Mouse (Mus musculus) lung, postnatal 36 days (tissue): Measurements from ENCODE around the gene Gpsm3.
"Not testable (repeated sequence)": the region's sequence is repeated elsewhere in the genome, so short reads cannot be mapped to it uniquely, and the experiment has no call there.

Source experiments
- DNase-seq: peaks from one replicate; pipeline ENCODE4 v3.0.0; 2022; ENCODE audit warnings: mixed read lengths

Gene Gpsm3

GRCm38 (mm10) chr17:34589681-34590101 lies at the start of gene Gpsm3:
Gene Gpsm3 (plus strand): TSS chr17:34589806.
- peak; percentile 78 for DNase-seq

- DNase-seq: not testable (repeated sequence)
These were observed 46.0 kb upstream of the Gpsm3 start for GRCm38 (mm10) chr17:34543567-34543966.

- DNase-seq: no peak
These were observed 42.8 kb upstream of the Gpsm3 start for GRCm38 (mm10) chr17:34546797-34547196.

- DNase-seq: no peak
These were observed 42.0 kb upstream of the Gpsm3 start for GRCm38 (mm10) chr17:34547601-34548000.

- no peak for DNase-seq
These were observed 40.5 kb upstream of the Gpsm3 start for GRCm38 (mm10) chr17:34549156-34549555.

- no peak for DNase-seq
These were observed 39.8 kb upstream of the Gpsm3 start for GRCm38 (mm10) chr17:34549843-34550242.

GRCm38 (mm10) chr17:34555483-34555882 lies 34.1 kb upstream of the Gpsm3 start:
- peak; percentile 93 for DNase-seq

GRCm38 (mm10) chr17:34556406-34556805 lies 33.2 kb upstream of the Gpsm3 start:
- no peak for DNase-seq

GRCm38 (mm10) chr17:34557411-34557810 lies 32.2 kb upstream of the Gpsm3 start:
- DNase-seq: no peak

- peak; percentile 44 for DNase-seq
These were observed 30.5 kb upstream of the Gpsm3 start for GRCm38 (mm10) chr17:34559116-34559515.

- no peak for DNase-seq
These were observed 29.7 kb upstream of the Gpsm3 start for GRCm38 (mm10) chr17:34559895-34560294.

GRCm38 (mm10) chr17:34560438-34560837 lies 29.2 kb upstream of the Gpsm3 start:
- DNase-seq: no peak

- peak; percentile 35 for DNase-seq
These were observed 28.4 kb upstream of the Gpsm3 start for GRCm38 (mm10) chr17:34561200-34561599.

- no peak for DNase-seq
These were observed 27.0 kb upstream of the Gpsm3 start for GRCm38 (mm10) chr17:34562595-34562994.

- no peak for DNase-seq
These were observed 26.3 kb upstream of the Gpsm3 start for GRCm38 (mm10) chr17:34563354-34563753.

- peak; percentile 88 for DNase-seq
These were observed 25.6 kb upstream of the Gpsm3 start, which contains the start of gene Notch4 for GRCm38 (mm10) chr17:34564003-34564421. Gene Notch4 (plus strand): TSS chr17:34564268.

- peak; percentile 81 for DNase-seq
These were observed 24.8 kb upstream of the Gpsm3 start for GRCm38 (mm10) chr17:34564796-34565195.

GRCm38 (mm10) chr17:34567311-34567710 lies 22.3 kb upstream of the Gpsm3 start:
- no peak for DNase-seq

- no peak for DNase-seq
These were observed 21.2 kb upstream of the Gpsm3 start for GRCm38 (mm10) chr17:34568421-34568820.

- DNase-seq: no peak
These were observed 19.7 kb upstream of the Gpsm3 start for GRCm38 (mm10) chr17:34569919-34570318.

- DNase-seq: no peak
These were observed 17.7 kb upstream of the Gpsm3 start for GRCm38 (mm10) chr17:34571875-34572274.

- DNase-seq: no peak
These were observed 17.2 kb upstream of the Gpsm3 start for GRCm38 (mm10) chr17:34572361-34572760.

- no peak for DNase-seq
These were observed 13.0 kb upstream of the Gpsm3 start for GRCm38 (mm10) chr17:34576577-34576976.

GRCm38 (mm10) chr17:34578070-34578469 lies 11.5 kb upstream of the Gpsm3 start:
- DNase-seq: no peak

GRCm38 (mm10) chr17:34582528-34582927 lies 7.1 kb upstream of the Gpsm3 start:
- DNase-seq: no peak

- DNase-seq: no peak
These were observed 6.2 kb upstream of the Gpsm3 start for GRCm38 (mm10) chr17:34583397-34583796.
